Mouse (Mus musculus) lung, embryonic 16.5 days (tissue): ENCODE results near the gene Olfr196. TPM values are rescaled to one million over a fixed set of nuclear protein-coding genes. Genes with fewer than 3 reads are reported as not detected.
"Not testable (repeated sequence)": the region's sequence is repeated elsewhere in the genome, so short reads cannot be mapped to it uniquely, and the experiment has no call there.

Experiments
- ATAC-seq: fragments of 200-750 bp; cut with Nextera tagmentation; 2 replicates; pipeline ENCODE4 v1.8.0; 2017; ENCODE audit warnings: low read depth, mild to moderate bottlenecking, moderate library complexity
- H3K27ac ChIP-seq: fragments of 300-500 bp; sonication (generic); 2 replicates; pipeline ENCODE4 v1.5.1; 2014; ENCODE audit warnings: mild to moderate bottlenecking, control low read depth, low read length
- H3K27me3 ChIP-seq: fragments of 300-500 bp; sonication (generic); 2 replicates; pipeline ENCODE4 v1.6.1; 2014; ENCODE audit warnings: low read depth, low read length, mixed read lengths; ENCODE audit not compliant: control insufficient read depth, insufficient read depth
- H3K36me3 ChIP-seq: fragments of 300-500 bp; sonication (generic); 2 replicates; pipeline ENCODE4 v1.6.1; 2014; ENCODE audit warnings: low read length; ENCODE audit not compliant: control insufficient read depth, insufficient read depth
- H3K4me1 ChIP-seq: fragments of 300-500 bp; sonication (generic); replicated peaks from 2 replicates; pipeline ENCODE4 v1.6.1; 2014; ENCODE audit warnings: low read length, mixed read lengths; ENCODE audit not compliant: control insufficient read depth, insufficient read depth
- H3K4me2 ChIP-seq: fragments of 300-500 bp; sonication (generic); 2 replicates; pipeline ENCODE4 v1.6.1; 2014; ENCODE audit warnings: low read depth, low read length, control low read depth
- H3K4me3 ChIP-seq: fragments of 300-500 bp; sonication (generic); 2 replicates; pipeline ENCODE4 v1.5.1; 2014; ENCODE audit warnings: mild to moderate bottlenecking, low read length, control low read depth
- H3K9ac ChIP-seq: fragments of 300-500 bp; sonication (generic); 2 replicates; pipeline ENCODE4 v1.6.1; 2014; ENCODE audit warnings: low read length, control low read depth
- H3K9me3 ChIP-seq: fragments of 300-500 bp; sonication (generic); 2 replicates; pipeline ENCODE4 v1.6.1; 2016; ENCODE audit warnings: low read length; ENCODE audit not compliant: control insufficient read depth
- WGBS: fragments of 180-500 bp; shearing (Covaris S2); extraction: QIAGEN DNeasy Blood & Tissue Kit; methylation state at CpG from one replicate; pipeline ENCODE4 v1.1.7; 2014; 5-methylcytosine and 5-hydroxymethylcytosine counted together
- polyA plus RNA-seq: library from polyadenylated mRNA; unstranded; fragments of >200 nt; fragmentation: Nextera tagmentation; extraction: Ambion mirVana; gene quantifications from 2 replicates; pipeline ENCODE4 v1.2.1, GENCODE M21; 2015

Gene Olfr196
- not detected in 2 replicates for polyA plus RNA-seq

GRCm38 (mm10) chr16:59170354-59170753, at the start of gene Olfr196:
Gene Olfr196 (minus strand): TSS chr16:59170454.
- no peak within 1 kb of the TSS for H3K9ac ChIP-seq
- H3K4me3 ChIP-seq = no peak within 1 kb of the TSS
- H3K4me1 ChIP-seq = no peaks in the 10 kb centered on the region
- no peaks in the 10 kb centered on the region for H3K27me3 ChIP-seq
- no peaks in the 10 kb centered on the region; the same call in 1 of the 2 replicates for H3K9me3 ChIP-seq
- no peak for ATAC-seq
- no peak within 1 kb of the TSS for H3K4me2 ChIP-seq
- H3K27ac ChIP-seq = no peak within 1 kb of the TSS
- WGBS = 66% methylated on average over 3 of the region's 3 CpGs
- no peaks in the 10 kb centered on the region for H3K36me3 ChIP-seq

- not testable (repeated sequence) for H3K4me2 ChIP-seq, H3K4me3 ChIP-seq, H3K27ac ChIP-seq, H3K36me3 ChIP-seq, ATAC-seq, H3K9me3 ChIP-seq, H3K9ac ChIP-seq, H3K4me1 ChIP-seq, H3K27me3 ChIP-seq
- 59% methylated on average over 1 of the region's 1 CpGs for WGBS
Observed at GRCm38 (mm10) chr16:59219667-59220066, 49.4 kb upstream of the Olfr196 start, which contains the start of gene Olfr199. Gene Olfr199 (minus strand): TSS chr16:59219767.

DNA sequence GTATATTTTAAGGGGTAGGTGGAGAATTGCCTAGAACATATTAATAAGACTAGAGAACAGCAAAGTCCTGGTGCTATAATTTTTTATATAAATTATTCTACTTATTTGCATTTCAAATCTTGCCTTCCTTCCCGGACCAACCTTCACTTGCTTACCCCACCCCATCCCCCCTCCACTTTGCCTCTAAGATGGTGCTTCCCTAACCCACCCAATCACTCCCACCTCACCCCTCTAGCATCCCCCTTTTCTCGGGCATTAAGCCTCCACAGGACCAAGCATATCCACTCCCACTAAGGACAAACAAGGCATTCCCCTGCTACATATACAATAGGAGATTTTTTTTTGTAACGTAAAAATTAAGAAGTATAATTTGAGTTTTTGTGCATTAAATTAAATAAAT, 47.6 kb upstream of the Olfr196 start:
- H3K4me2 ChIP-seq, H3K4me3 ChIP-seq, H3K27me3 ChIP-seq, H3K27ac ChIP-seq, ATAC-seq, H3K4me1 ChIP-seq, H3K9me3 ChIP-seq, H3K9ac ChIP-seq, H3K36me3 ChIP-seq: not testable (repeated sequence)
- WGBS = 70% methylated on average over 3 of the region's 3 CpGs

GRCm38 (mm10) chr16:59203433-59203832, 33.2 kb upstream of the Olfr196 start, which contains the start of gene Olfr198:
Gene Olfr198 (minus strand): TSS chr16:59203533.
- not testable (repeated sequence) for H3K9me3 ChIP-seq, H3K4me2 ChIP-seq, H3K4me3 ChIP-seq, H3K27ac ChIP-seq, H3K4me1 ChIP-seq, H3K9ac ChIP-seq, H3K36me3 ChIP-seq, H3K27me3 ChIP-seq, ATAC-seq
- WGBS = 41% methylated on average over 1 of the region's 1 CpGs

GRCm38 (mm10) chr16:59151996-59152395, 18.3 kb downstream of the Olfr196 start:
- Histone ChIP-seq H3K9ac (no peak overlapping the region), H3K9me3 (no peaks in the 10 kb centered on the region), H3K36me3 (no peaks in the 10 kb centered on the region), H3K4me3 (no peak overlapping the region), H3K4me1 (no peaks in the 10 kb centered on the region), H3K27ac (no peak overlapping the region), H3K27me3 (no peaks in the 10 kb centered on the region), H3K4me2 (no peak overlapping the region)
- WGBS = 75% methylated on average over 2 of the region's 2 CpGs
- ATAC-seq = no peak

GRCm38 (mm10) chr16:59146746-59147145, 23.5 kb downstream of the Olfr196 start, which contains the start of gene Olfr195:
Gene Olfr195 (plus strand): TSS chr16:59147046.
- no peaks in the 10 kb centered on the region for H3K9me3 ChIP-seq
- H3K4me3 ChIP-seq = no peak within 1 kb of the TSS
- H3K36me3 ChIP-seq = no peaks in the 10 kb centered on the region
- no peak for ATAC-seq
- WGBS = 89% methylated on average over 1 of the region's 1 CpGs
- H3K27me3 ChIP-seq = no peaks in the 10 kb centered on the region
- H3K4me1 ChIP-seq = no peaks in the 10 kb centered on the region
- H3K9ac ChIP-seq = no peak within 1 kb of the TSS
- H3K4me2 ChIP-seq = no peak within 1 kb of the TSS
- no peak within 1 kb of the TSS for H3K27ac ChIP-seq

DNA sequence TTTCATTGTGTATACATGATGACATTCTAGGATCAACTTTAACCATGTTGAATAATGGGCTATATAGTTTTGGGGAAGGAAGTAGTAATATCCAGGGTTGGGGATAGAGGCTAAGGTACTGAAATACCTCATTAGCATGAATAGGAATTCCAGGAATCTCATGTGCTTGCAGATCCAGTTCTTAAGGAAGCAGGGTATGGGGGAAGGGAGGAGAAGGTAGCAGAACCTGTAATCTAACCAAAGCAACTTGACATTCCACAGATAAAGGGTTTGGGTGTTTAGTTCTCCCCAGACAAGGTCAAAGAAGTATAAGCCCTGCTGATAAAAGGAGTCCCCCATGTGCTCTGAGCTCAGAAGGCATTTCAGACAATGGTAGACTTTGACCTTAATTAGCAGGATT, 29.1 kb downstream of the Olfr196 start:
- Histone ChIP-seq H3K27ac (no peak overlapping the region), H3K36me3 (no peaks in the 10 kb centered on the region), H3K27me3 (no peaks in the 10 kb centered on the region), H3K4me1 (no peaks in the 10 kb centered on the region), H3K9ac (no peak overlapping the region), H3K4me3 (no peak overlapping the region), H3K4me2 (no peak overlapping the region), H3K9me3 (no peaks in the 10 kb centered on the region)
- ATAC-seq = peak; percentile 60

GRCm38 (mm10) chr16:59130740-59131139, 39.5 kb downstream of the Olfr196 start:
- no peak for ATAC-seq
- Histone ChIP-seq H3K36me3 (no peaks in the 10 kb centered on the region), H3K4me3 (no peak overlapping the region), H3K4me2 (no peak overlapping the region), H3K27me3 (no peaks in the 10 kb centered on the region), H3K4me1 (no peaks in the 10 kb centered on the region), H3K9me3 (no peaks in the 10 kb centered on the region), H3K9ac (no peak overlapping the region), H3K27ac (no peak overlapping the region)
- WGBS = 69% methylated on average over 1 of the region's 1 CpGs

DNA sequence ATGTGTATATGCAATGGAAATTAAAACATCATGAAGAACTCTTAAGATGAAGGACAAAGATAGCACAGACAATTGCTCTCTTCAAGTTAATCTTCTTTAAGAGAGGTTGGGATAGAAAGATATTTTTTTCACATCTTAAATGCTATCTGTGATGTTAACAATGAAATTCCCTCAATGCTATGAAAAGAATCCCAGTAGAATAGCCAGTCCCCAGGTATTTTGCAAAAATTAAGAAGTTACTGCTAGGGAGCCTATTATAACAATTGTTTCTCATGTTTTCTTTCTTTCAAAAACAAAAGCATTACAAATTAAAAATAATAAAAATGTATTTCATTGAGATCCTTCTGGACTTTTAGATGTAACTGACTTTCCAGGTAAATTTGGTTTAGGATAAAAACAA, 49.3 kb downstream of the Olfr196 start, which contains the start of gene Olfr194:
Gene Olfr194 (minus strand): TSS at position 101 of the 400 bp plus-strand sequence.
- Histone ChIP-seq H3K27me3 (no peaks in the 10 kb centered on the region), H3K9ac (no peak within 1 kb of the TSS), H3K4me2 (no peak within 1 kb of the TSS), H3K9me3 (no peaks in the 10 kb centered on the region), H3K4me1 (no peaks in the 10 kb centered on the region), H3K27ac (no peak within 1 kb of the TSS), H3K4me3 (no peak within 1 kb of the TSS), H3K36me3 (no peaks in the 10 kb centered on the region)
- no peak for ATAC-seq
